Mouse (Mus musculus) kidney, embryonic 14.5 days (tissue): ENCODE results near the gene Olfr1427. TPM values are rescaled to one million over a fixed set of nuclear protein-coding genes. Genes with fewer than 3 reads are reported as not detected.
"Not testable (repeated sequence)": the region's sequence is repeated elsewhere in the genome, so short reads cannot be mapped to it uniquely, and the experiment has no call there.

Experiments
- ATAC-seq: fragments of 200-750 bp; cut with Nextera tagmentation; 2 replicates; pipeline ENCODE4 v1.8.0; 2017; ENCODE audit warnings: moderate number of reproducible peaks, mild to moderate bottlenecking, moderate TSS enrichment, moderate library complexity; ENCODE audit not compliant: low FRiP score, low TSS enrichment
- H3K27ac ChIP-seq: fragments of 300-500 bp; sonication (generic); 2 replicates; pipeline ENCODE4 v1.5.1; 2014; ENCODE audit warnings: low read depth, mild to moderate bottlenecking, low read length, moderate library complexity, mixed read lengths
- H3K27me3 ChIP-seq: fragments of 300-500 bp; sonication (generic); 2 replicates; pipeline ENCODE4 v1.6.1; 2014; ENCODE audit warnings: mild to moderate bottlenecking, low read length; ENCODE audit not compliant: control insufficient read depth, insufficient read depth
- H3K36me3 ChIP-seq: fragments of 300-500 bp; sonication (generic); 2 replicates; pipeline ENCODE4 v1.6.1; 2014; ENCODE audit warnings: low read length, mixed read lengths; ENCODE audit not compliant: control insufficient read depth, insufficient read depth
- H3K4me1 ChIP-seq: fragments of 300-500 bp; sonication (generic); 2 replicates; pipeline ENCODE4 v1.6.1; 2014; ENCODE audit warnings: low read length, mixed read lengths; ENCODE audit not compliant: control insufficient read depth, insufficient read depth
- H3K4me2 ChIP-seq: fragments of 300-500 bp; sonication (generic); replicated peaks from 2 replicates; pipeline ENCODE4 v1.6.1; 2014; ENCODE audit warnings: low read depth, mild to moderate bottlenecking, low read length
- H3K4me3 ChIP-seq: fragments of 300-500 bp; sonication (generic); 2 replicates; pipeline ENCODE4 v1.5.1; 2014; ENCODE audit warnings: mild to moderate bottlenecking, low read length
- H3K9ac ChIP-seq: fragments of 300-500 bp; sonication (generic); 2 replicates; pipeline ENCODE4 v1.6.1; 2014; ENCODE audit warnings: low read depth, mild to moderate bottlenecking, low read length, moderate library complexity
- H3K9me3 ChIP-seq: fragments of 300-500 bp; sonication (generic); 2 replicates; pipeline ENCODE4 v1.6.1; 2016; ENCODE audit warnings: low read length; ENCODE audit not compliant: control insufficient read depth
- WGBS: fragments of 180-500 bp; shearing (Covaris S2); extraction: QIAGEN DNeasy Blood & Tissue Kit; methylation state at CpG from one replicate; pipeline ENCODE4 v1.1.7; 2014; 5-methylcytosine and 5-hydroxymethylcytosine counted together
- polyA plus RNA-seq: library from polyadenylated mRNA; unstranded; fragments of >200 nt; fragmentation: Nextera tagmentation; extraction: Ambion mirVana; gene quantifications from 2 replicates; pipeline ENCODE4 v1.2.1, GENCODE M21; 2014

Gene Olfr1427
- polyA plus RNA-seq, 1 experiment from 2014 or later, result not detected

GRCm38 (mm10) chr19:12091913-12092312 lies 11.2 kb downstream of the Olfr1427 start, which contains the start of gene Olfr1426:
Olfr1426 (minus strand) TSS chr19:12092013.
- Histone ChIP-seq H3K9ac (no peak within 1 kb of the TSS), H3K4me3 (no peak within 1 kb of the TSS), H3K4me2 (no peak within 1 kb of the TSS), H3K27ac (no peak within 1 kb of the TSS), H3K9me3 (no peaks in the 10 kb centered on the region), H3K27me3 (no peaks in the 10 kb centered on the region), H3K4me1 (no peaks in the 10 kb centered on the region), H3K36me3 (no peaks in the 10 kb centered on the region)
- ATAC-seq, result no peak
- WGBS, result 81% methylated on average over 1 of the region's 1 CpGs

- H3K36me3 ChIP-seq, H3K27me3 ChIP-seq, H3K9ac ChIP-seq, ATAC-seq, H3K9me3 ChIP-seq, H3K4me2 ChIP-seq, H3K4me1 ChIP-seq, H3K27ac ChIP-seq, H3K4me3 ChIP-seq: not testable (repeated sequence)
- WGBS, result 86% methylated on average over 4 of the region's 4 CpGs
Measured at GRCm38 (mm10) chr19:12077631-12078030, 25.5 kb downstream of the Olfr1427 start, which contains the start of gene Olfr1425. Olfr1425 (minus strand) TSS chr19:12077731.

GRCm38 (mm10) chr19:12069546-12069945 lies 33.6 kb downstream of the Olfr1427 start:
- H3K27ac ChIP-seq, H3K4me3 ChIP-seq, H3K4me1 ChIP-seq, H3K36me3 ChIP-seq, H3K27me3 ChIP-seq, ATAC-seq, H3K4me2 ChIP-seq, H3K9me3 ChIP-seq, H3K9ac ChIP-seq: not testable (repeated sequence)
- 84% methylated on average over 1 of the region's 1 CpGs for WGBS

GRCm38 (mm10) chr19:12067806-12068205 lies 35.3 kb downstream of the Olfr1427 start:
- not testable (repeated sequence) for H3K4me3 ChIP-seq, H3K27ac ChIP-seq, H3K9ac ChIP-seq, H3K4me1 ChIP-seq, ATAC-seq, H3K9me3 ChIP-seq, H3K27me3 ChIP-seq, H3K36me3 ChIP-seq, H3K4me2 ChIP-seq
- 72% methylated on average over 1 of the region's 1 CpGs for whole genome bisulfite sequencing

- H3K9ac ChIP-seq, H3K9me3 ChIP-seq, H3K27ac ChIP-seq, H3K36me3 ChIP-seq, H3K4me3 ChIP-seq, H3K4me1 ChIP-seq, H3K4me2 ChIP-seq, H3K27me3 ChIP-seq, ATAC-seq: not testable (repeated sequence)
- WGBS, result 100% methylated on average over 1 of the region's 1 CpGs
Measured at GRCm38 (mm10) chr19:12062582-12062981, 40.6 kb downstream of the Olfr1427 start, which contains the start of gene Olfr1424. Olfr1424 (minus strand) TSS chr19:12062682.

Other genes with a start within 250 kb of the Olfr1427 start
- gene Olfr1418, start 242.3 kb downstream of the Olfr1427 start, polyA plus RNA-seq, result not detected in 2 replicates
- gene Olfr1419, start 228.2 kb downstream of the Olfr1427 start, polyA plus RNA-seq, result not detected in 2 replicates
- gene Olfr1420, start 216.8 kb downstream of the Olfr1427 start, polyA plus RNA-seq, result 0.13 and 0.24 TPM in 2 replicates
- 15.8 and 23.6 TPM in 2 replicates for gene Patl1, start 190.9 kb downstream of the Olfr1427 start, polyA plus RNA-seq
- 7.5 and 9.4 TPM in 2 replicates for gene Osbp, start 137.4 kb downstream of the Olfr1427 start, polyA plus RNA-seq
- gene Olfr1423, start 62.0 kb downstream of the Olfr1427 start, polyA plus RNA-seq, result not detected in 2 replicates
- gene Olfr1424, start 40.7 kb downstream of the Olfr1427 start, polyA plus RNA-seq, result not detected in 2 replicates
- gene Olfr1425, start 25.6 kb downstream of the Olfr1427 start, polyA plus RNA-seq, result not detected in 2 replicates
- gene Olfr1426, start 11.3 kb downstream of the Olfr1427 start, polyA plus RNA-seq, result not detected in 2 replicates
- gene Olfr1428, start 12.6 kb upstream of the Olfr1427 start, polyA plus RNA-seq, result not detected in 2 replicates
- not detected in 2 replicates for gene Olfr76, start 19.9 kb upstream of the Olfr1427 start, polyA plus RNA-seq
- not detected in 2 replicates for gene Olfr1555-ps1, start 66.8 kb upstream of the Olfr1427 start, polyA plus RNA-seq
- not detected in 2 replicates for gene Olfr1431, start 97.3 kb upstream of the Olfr1427 start, polyA plus RNA-seq
- gene Olfr1432, start 129.3 kb upstream of the Olfr1427 start, polyA plus RNA-seq, result not detected in 2 replicates
- not detected in 2 replicates for gene Olfr262, start 138.3 kb upstream of the Olfr1427 start, polyA plus RNA-seq
- gene Olfr235, start 157.7 kb upstream of the Olfr1427 start, polyA plus RNA-seq, result not detected in 2 replicates
- gene Olfr1434, start 176.5 kb upstream of the Olfr1427 start, polyA plus RNA-seq, result not detected in 2 replicates
- not detected in 2 replicates for gene Olfr1436, start 195.8 kb upstream of the Olfr1427 start, polyA plus RNA-seq
- gene Olfr1437, start 221.8 kb upstream of the Olfr1427 start, polyA plus RNA-seq, result not detected in 2 replicates
- not detected in 2 replicates for gene Olfr1438-ps1, start 232.6 kb upstream of the Olfr1427 start, polyA plus RNA-seq